Mouse (Mus musculus): ENCODE measurements around the gene Lhx2. TPM values are rescaled to one million over a fixed set of nuclear protein-coding genes. Genes with fewer than 3 reads are reported as not detected.

Gene Lhx2
- polyA plus RNA-seq, 1 experiment from 2014 or later = 21.9 TPM

GRCm38 (mm10) chr2:38340626-38341200, 1.6 kb downstream of the Lhx2 start:
- WGBS = 2% methylated on average over 10 of the region's 10 CpGs
- H3K4me3 ChIP-seq (ENCODE audit: low read depth, low read length) = no peak overlapping the region
- 0 out of 2 replicates have a peak overlapping the region, but pooled peaks have one; percentile 17 for H3K27ac ChIP-seq (ENCODE audit: low read depth, low read length)
- H3K36me3 ChIP-seq (ENCODE audit: control insufficient read depth, insufficient read depth, low read length) = no peaks in the 10 kb centered on the region
- peaks cover 7% of the 10 kb centered on the region for H3K4me1 ChIP-seq (replicated peaks; ENCODE audit: control insufficient read depth, insufficient read depth, low read length)
- H3K9me3 ChIP-seq (ENCODE audit: control insufficient read depth, low read length) = no peaks in the 10 kb centered on the region
- peak; percentile 48 for DNase-seq (ENCODE audit: low spot score)
- H3K9ac ChIP-seq (ENCODE audit: low read depth, low read length) = no peak overlapping the region
- no peak overlapping the region for H3K4me2 ChIP-seq (replicated peaks; ENCODE audit: low read depth, low read length)
- peaks cover 93% of the 10 kb centered on the region for H3K27me3 ChIP-seq (ENCODE audit: control insufficient read depth, insufficient read depth, low read length)
- no peak for ATAC-seq (ENCODE audit: low FRiP score)

GRCm38 (mm10) chr2:38343573-38343972, 4.5 kb downstream of the Lhx2 start:
- Histone ChIP-seq H3K9me3 (ENCODE audit: control insufficient read depth, low read length) (no peaks in the 10 kb centered on the region), H3K27ac (ENCODE audit: low read depth, low read length) (no peak overlapping the region), H3K4me1 (replicated peaks; ENCODE audit: control insufficient read depth, insufficient read depth, low read length) (peaks cover 17% of the 10 kb centered on the region), H3K36me3 (ENCODE audit: control insufficient read depth, insufficient read depth, low read length) (no peaks in the 10 kb centered on the region), H3K4me3 (ENCODE audit: low read depth, low read length) (no peak overlapping the region), H3K27me3 (ENCODE audit: control insufficient read depth, insufficient read depth, low read length) (peaks cover 90% of the 10 kb centered on the region), H3K4me2 (replicated peaks; ENCODE audit: low read depth, low read length) (no peak overlapping the region), H3K9ac (ENCODE audit: low read depth, low read length) (no peak overlapping the region)
- 10% methylated on average over 1 of the region's 1 CpGs for whole genome bisulfite sequencing
- DNase-seq (ENCODE audit: low spot score) = no peak
- no peak for ATAC-seq (ENCODE audit: low FRiP score)

- no peak for DNase-seq (ENCODE audit: low spot score)
Observed at GRCm38 (mm10) chr2:38344727-38345126, 5.6 kb downstream of the Lhx2 start.

GRCm38 (mm10) chr2:38346417-38346816, 7.3 kb downstream of the Lhx2 start:
- ATAC-seq (ENCODE audit: low FRiP score) (no peak), DNase-seq (ENCODE audit: low spot score) (peak; percentile 43)
- 0 out of 2 replicates have a peak overlapping the region, but pooled peaks have one; percentile 15 for H3K4me2 ChIP-seq (replicated peaks; ENCODE audit: low read depth, low read length)
- H3K4me1 ChIP-seq (replicated peaks; ENCODE audit: control insufficient read depth, insufficient read depth, low read length) = peaks cover 20% of the 10 kb centered on the region
- no peaks in the 10 kb centered on the region for H3K9me3 ChIP-seq (ENCODE audit: control insufficient read depth, low read length)
- H3K36me3 ChIP-seq (ENCODE audit: control insufficient read depth, insufficient read depth, low read length) = no peaks in the 10 kb centered on the region
- no peak overlapping the region for H3K9ac ChIP-seq (ENCODE audit: low read depth, low read length)
- peaks cover 92% of the 10 kb centered on the region for H3K27me3 ChIP-seq (ENCODE audit: control insufficient read depth, insufficient read depth, low read length)
- H3K27ac ChIP-seq (ENCODE audit: low read depth, low read length) = 0 out of 2 replicates have a peak overlapping the region, but pooled peaks have one; percentile 13
- 2% methylated on average over 6 of the region's 6 CpGs for WGBS
- no peak overlapping the region for H3K4me3 ChIP-seq (ENCODE audit: low read depth, low read length)

More at GRCm38 (mm10) chr2:38344727-38345126, 5.6 kb downstream of the Lhx2 start:
- Histone ChIP-seq H3K4me3 (ENCODE audit: low read depth, low read length) (no peak overlapping the region), H3K27ac (ENCODE audit: low read depth, low read length) (no peak overlapping the region), H3K36me3 (ENCODE audit: control insufficient read depth, insufficient read depth, low read length) (no peaks in the 10 kb centered on the region), H3K9ac (ENCODE audit: low read depth, low read length) (no peak overlapping the region), H3K4me2 (replicated peaks; ENCODE audit: low read depth, low read length) (no peak overlapping the region), H3K9me3 (ENCODE audit: control insufficient read depth, low read length) (no peaks in the 10 kb centered on the region), H3K27me3 (ENCODE audit: control insufficient read depth, insufficient read depth, low read length) (peaks cover 90% of the 10 kb centered on the region), H3K4me1 (replicated peaks; ENCODE audit: control insufficient read depth, insufficient read depth, low read length) (peaks cover 12% of the 10 kb centered on the region)
- no peak for ATAC-seq (ENCODE audit: low FRiP score)

- Histone ChIP-seq H3K27ac (ENCODE audit: low read depth, low read length) (peak overlapping the region; percentile 61; the same call in 1 of the 2 replicates), H3K4me2 (replicated peaks; ENCODE audit: low read depth, low read length) (peak overlapping the region; percentile 24), H3K4me3 (ENCODE audit: low read depth, low read length) (no peak overlapping the region), H3K4me1 (replicated peaks; ENCODE audit: control insufficient read depth, insufficient read depth, low read length) (peaks cover 24% of the 10 kb centered on the region), H3K36me3 (ENCODE audit: control insufficient read depth, insufficient read depth, low read length) (no peaks in the 10 kb centered on the region), H3K27me3 (ENCODE audit: control insufficient read depth, insufficient read depth, low read length) (peaks cover 92% of the 10 kb centered on the region), H3K9ac (ENCODE audit: low read depth, low read length) (no peak overlapping the region; the same call in 1 of the 2 replicates), H3K9me3 (ENCODE audit: control insufficient read depth, low read length) (no peaks in the 10 kb centered on the region)
- no peak for ATAC-seq (ENCODE audit: low FRiP score)
- DNase-seq (ENCODE audit: low spot score) = no peak
- under 1% methylated on average over 15 of the region's 15 CpGs for WGBS
Observed at GRCm38 (mm10) chr2:38346881-38347764, 8.0 kb downstream of the Lhx2 start.

GRCm38 (mm10) chr2:38347811-38348551, 8.9 kb downstream of the Lhx2 start:
- H3K4me3 ChIP-seq (ENCODE audit: low read depth, low read length) = peak overlapping the region; percentile 25
- H3K27ac ChIP-seq (ENCODE audit: low read depth, low read length) = peak overlapping the region; percentile 70
- H3K9me3 ChIP-seq (ENCODE audit: control insufficient read depth, low read length) = no peaks in the 10 kb centered on the region
- DNase-seq (ENCODE audit: low spot score) = peak; percentile 80
- peaks cover 92% of the 10 kb centered on the region for H3K27me3 ChIP-seq (ENCODE audit: control insufficient read depth, insufficient read depth, low read length)
- ATAC-seq (ENCODE audit: low FRiP score) = peak; percentile 77
- H3K4me2 ChIP-seq (replicated peaks; ENCODE audit: low read depth, low read length) = peak overlapping the region; percentile 40
- H3K36me3 ChIP-seq (ENCODE audit: control insufficient read depth, insufficient read depth, low read length) = no peaks in the 10 kb centered on the region
- peak overlapping the region; percentile 8; the same call in 1 of the 2 replicates for H3K9ac ChIP-seq (ENCODE audit: low read depth, low read length)
- peaks cover 24% of the 10 kb centered on the region for H3K4me1 ChIP-seq (replicated peaks; ENCODE audit: control insufficient read depth, insufficient read depth, low read length)
- under 1% methylated on average over 53 of the region's 54 CpGs for WGBS

GRCm38 (mm10) chr2:38348660-38349420, 9.8 kb downstream of the Lhx2 start:
- Histone ChIP-seq H3K4me1 (replicated peaks; ENCODE audit: control insufficient read depth, insufficient read depth, low read length) (peaks cover 24% of the 10 kb centered on the region), H3K4me3 (ENCODE audit: low read depth, low read length) (0 out of 2 replicates have a peak overlapping the region, but pooled peaks have one; percentile 25), H3K27me3 (ENCODE audit: control insufficient read depth, insufficient read depth, low read length) (peaks cover 93% of the 10 kb centered on the region), H3K27ac (ENCODE audit: low read depth, low read length) (0 out of 2 replicates have a peak overlapping the region, but pooled peaks have one; percentile 17), H3K36me3 (ENCODE audit: control insufficient read depth, insufficient read depth, low read length) (no peaks in the 10 kb centered on the region), H3K4me2 (replicated peaks; ENCODE audit: low read depth, low read length) (peak overlapping the region; percentile 40; the same call in 1 of the 2 replicates), H3K9ac (ENCODE audit: low read depth, low read length) (no peak overlapping the region), H3K9me3 (ENCODE audit: control insufficient read depth, low read length) (no peaks in the 10 kb centered on the region)
- WGBS = under 1% methylated on average over 19 of the region's 19 CpGs
- ATAC-seq (ENCODE audit: low FRiP score) = peak; percentile 23; the same call in 1 of the 2 replicates
- DNase-seq (ENCODE audit: low spot score) = no peak

All from hindbrain, embryonic 11.5 days (tissue).